Mouse (Mus musculus): Measurements from ENCODE around the gene Mill2.

Gene Mill2

DNA sequence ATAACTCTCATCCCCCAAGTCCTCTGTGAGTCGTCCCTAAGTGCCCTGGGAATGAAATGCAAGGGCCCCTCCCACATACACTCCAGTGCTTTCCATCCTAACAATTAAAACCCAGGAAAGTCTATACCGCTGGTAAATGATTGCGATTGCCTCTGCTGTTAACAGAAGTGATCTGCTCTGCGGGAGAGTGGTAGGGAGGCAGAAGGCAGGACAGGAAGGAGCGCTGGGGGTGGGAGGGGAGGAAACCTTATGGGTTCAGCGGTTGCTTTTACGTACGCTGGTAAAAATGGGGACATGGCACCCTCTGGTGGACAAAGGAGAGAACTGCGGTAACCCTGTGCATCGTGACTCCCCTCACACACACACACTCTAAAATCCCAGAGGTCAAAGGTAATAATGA is 33.5 kb downstream of the Mill2 start:
- peak; percentile 65 for DNase-seq (ENCODE audit: low spot score in 2 of 2)

DNA sequence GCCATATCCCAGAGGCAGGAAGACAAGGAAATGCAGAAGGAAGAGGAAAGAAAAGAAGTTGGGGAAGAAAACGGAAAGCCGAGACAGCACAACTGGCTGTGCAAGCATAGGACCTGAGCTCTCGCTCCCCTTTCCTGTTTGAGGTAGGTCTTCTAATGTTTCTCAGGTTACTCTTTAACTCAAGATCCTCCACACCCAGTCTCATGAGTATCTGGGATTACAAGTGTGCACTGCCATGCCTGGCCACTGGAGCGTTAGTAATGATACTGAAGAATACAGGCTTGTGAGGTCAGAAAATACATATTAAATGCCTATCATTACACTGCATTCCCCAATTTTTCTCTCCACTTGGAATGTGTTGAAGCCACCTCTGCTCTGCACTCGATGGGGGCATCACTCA is 35.6 kb downstream of the Mill2 start:
- DNase-seq (ENCODE audit: low spot score in 2 of 2) = no peak

DNA sequence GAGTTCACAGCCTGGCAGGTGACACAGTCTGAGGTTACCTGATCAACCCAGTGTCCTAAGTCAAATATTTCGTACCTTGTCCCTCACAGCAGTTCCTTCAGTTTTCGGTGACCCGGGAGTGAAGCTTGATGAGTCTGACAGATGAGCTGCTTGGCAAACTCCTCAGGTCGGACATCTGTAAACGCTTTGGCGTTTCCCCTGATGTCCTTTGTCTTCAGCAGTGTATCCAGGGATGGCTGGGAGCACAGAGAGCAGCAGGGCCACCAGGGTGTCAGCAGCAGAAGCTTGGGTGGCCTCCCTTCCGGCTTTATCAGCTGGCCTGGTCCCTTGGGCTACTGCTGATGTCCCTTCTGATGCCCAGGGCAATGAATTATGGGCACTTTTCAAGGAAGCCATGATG is 38.9 kb downstream of the Mill2 start:
- no peak for DNase-seq (ENCODE audit: low spot score in 2 of 2)

DNA sequence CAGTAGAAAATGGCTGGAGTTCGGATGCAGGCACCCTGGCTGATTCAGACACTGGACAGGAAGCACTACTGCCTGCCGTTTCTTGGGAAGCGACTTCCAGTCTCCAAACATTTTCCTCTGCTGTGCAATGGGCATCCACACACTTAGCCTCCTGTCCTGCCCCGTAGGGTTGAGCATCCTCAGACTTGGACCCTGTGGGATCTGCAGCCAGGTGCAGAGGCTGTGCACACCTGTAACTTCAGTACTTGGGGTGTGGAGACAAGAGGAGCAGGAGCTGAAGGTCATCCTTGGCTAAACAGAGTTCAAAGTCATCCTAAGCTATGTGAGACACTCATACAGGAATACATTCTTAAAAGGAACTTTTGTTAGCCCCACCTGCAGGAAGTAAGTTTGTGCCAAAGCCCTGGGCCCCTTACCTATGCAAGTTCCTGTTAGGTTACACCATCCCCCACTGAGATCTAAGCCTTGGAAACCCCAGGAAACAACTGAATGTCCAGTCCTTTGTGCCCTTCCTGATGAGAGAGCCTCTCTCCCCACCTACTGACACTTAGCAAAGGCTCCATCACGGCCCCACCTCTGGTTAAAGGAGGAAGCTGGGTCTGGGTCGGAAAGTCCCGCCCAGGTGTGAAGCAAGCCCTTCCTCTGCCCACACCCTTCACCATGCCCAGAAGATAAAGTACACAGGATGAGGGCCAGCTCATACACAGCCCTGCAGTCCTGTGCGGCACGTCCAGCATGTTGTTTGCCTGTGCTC is 44.4 kb downstream of the Mill2 start:
- DNase-seq (ENCODE audit: low spot score in 2 of 2) = no peak

DNA sequence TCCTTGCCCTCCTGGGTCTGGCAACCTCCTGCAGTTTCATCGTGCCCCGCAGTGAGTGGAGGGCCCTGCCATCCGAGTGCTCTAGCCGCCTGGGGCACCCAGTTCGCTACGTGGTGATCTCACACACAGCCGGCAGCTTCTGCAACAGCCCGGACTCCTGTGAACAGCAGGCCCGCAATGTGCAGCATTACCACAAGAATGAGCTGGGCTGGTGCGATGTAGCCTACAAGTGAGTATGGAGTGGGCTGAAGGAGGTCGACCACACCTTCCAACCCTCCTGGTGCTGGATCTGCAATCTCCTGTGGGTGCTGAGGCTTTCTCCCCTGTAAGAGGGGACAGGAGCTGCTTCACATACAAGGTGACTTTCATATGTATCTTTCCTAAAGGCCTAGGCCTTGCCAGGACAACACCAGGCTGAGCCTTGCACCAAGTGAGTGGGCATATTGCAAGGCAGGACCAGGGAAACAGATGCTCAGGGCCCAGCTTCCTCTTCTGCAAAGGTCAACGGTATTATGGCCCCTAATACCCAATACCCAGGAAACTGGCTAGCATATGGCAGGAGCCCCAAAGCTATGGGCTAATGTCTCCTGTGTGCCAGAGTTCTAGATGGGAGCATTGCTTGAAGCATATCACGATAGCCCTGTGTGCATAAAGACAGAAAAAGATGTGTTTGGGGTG is 45.1 kb downstream of the Mill2 start:
- no peak for DNase-seq (ENCODE audit: low spot score in 2 of 2)

DNA sequence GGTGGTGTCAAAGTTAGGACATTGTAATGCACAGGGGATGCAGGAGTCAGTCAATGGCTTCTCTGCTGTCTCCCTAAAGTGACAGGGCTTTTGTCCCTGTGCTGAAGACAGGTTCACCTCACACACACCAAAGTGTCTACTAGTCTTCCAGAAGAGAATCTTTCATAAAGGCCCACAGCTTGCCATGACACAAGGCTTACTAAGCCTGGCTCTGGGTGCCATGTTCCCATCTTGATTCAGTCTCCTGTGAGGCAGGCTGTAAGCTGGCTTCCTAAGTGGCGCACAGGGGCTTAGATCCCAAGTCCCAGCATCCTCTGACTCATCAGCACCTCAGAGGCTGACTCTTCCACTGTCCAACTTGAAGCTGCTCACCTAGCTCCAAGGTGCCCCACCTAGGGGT is 47.2 kb downstream of the Mill2 start:
- DNase-seq (ENCODE audit: low spot score in 2 of 2) = no peak

DNA sequence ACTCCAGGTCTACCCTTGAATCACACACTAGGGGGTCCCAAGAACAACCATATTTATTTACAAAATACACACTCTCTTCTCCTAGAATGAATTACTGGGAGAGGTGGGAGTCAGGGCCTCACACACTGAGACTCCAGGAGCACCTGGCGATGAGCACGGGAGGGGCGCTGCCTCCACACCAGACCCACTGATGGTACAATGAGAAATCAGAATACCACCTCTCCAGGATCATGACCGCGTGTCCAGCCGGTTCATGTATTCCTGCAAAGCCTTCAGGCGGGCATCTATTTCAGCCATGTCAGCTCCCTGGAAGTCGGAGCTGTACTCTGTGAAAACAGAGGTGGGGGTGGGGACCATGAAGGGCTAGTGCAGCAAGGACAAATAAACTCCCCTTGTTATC is 51.1 kb downstream of the Mill2 start:
- no peak for DNase-seq (ENCODE audit: low spot score in 2 of 2)

DNA sequence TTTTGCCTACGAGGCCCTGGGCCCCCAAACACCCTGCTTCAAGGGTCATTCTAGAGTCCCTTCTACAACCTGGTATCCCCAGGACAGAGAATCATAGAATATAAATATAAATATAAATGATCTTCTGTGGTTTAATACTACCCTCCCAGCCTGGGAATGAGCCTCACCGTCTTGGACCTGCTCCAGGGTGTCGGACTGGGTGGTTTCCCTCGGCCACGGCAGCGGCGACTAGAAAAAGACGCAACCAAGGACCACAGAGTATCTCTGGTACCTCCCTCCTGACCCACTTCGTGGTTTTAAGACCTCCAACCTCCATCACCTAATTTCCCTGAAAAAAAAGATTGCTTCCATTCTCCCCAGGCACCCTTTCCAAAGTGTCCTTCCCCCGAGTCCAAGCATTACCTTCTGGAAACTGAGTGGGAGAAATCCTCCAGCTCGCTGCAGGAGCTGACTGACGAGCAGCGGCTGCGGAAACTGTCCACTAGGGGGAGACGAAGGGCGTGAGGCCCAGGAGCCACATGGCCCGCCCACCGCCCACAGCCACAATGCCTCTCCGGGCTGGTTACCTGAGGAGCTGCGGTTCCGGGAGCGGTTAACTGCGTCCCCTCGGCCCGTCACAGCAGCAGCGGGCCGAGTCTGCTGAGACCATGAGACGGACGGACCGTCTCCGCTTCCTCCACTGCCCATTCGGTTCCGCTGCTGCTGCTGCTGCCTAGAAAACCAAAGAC is 52.3 kb downstream of the Mill2 start:
- peak; percentile 92 for DNase-seq (ENCODE audit: low spot score in 2 of 2)

DNA sequence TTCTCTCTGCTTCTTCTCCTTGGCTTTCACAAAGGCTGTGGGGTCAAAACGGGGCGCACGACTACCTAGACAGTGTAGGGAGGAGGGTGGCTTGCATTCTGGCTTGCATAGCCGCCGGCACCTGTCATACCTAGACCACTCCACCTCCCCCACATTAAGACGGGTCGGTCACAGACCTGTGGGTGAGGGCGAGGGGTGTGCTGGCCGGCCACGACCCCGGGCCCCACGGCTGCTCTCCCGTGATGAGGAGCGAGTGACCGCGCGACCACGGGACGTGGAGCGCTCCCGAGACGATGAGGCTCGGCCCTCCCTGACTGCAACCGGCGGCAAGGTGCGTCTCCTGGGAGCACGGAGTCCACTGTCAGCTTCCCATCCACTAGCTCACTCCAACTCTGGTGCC is 53.2 kb downstream of the Mill2 start:
- DNase-seq (ENCODE audit: low spot score in 2 of 2) = no peak

DNA sequence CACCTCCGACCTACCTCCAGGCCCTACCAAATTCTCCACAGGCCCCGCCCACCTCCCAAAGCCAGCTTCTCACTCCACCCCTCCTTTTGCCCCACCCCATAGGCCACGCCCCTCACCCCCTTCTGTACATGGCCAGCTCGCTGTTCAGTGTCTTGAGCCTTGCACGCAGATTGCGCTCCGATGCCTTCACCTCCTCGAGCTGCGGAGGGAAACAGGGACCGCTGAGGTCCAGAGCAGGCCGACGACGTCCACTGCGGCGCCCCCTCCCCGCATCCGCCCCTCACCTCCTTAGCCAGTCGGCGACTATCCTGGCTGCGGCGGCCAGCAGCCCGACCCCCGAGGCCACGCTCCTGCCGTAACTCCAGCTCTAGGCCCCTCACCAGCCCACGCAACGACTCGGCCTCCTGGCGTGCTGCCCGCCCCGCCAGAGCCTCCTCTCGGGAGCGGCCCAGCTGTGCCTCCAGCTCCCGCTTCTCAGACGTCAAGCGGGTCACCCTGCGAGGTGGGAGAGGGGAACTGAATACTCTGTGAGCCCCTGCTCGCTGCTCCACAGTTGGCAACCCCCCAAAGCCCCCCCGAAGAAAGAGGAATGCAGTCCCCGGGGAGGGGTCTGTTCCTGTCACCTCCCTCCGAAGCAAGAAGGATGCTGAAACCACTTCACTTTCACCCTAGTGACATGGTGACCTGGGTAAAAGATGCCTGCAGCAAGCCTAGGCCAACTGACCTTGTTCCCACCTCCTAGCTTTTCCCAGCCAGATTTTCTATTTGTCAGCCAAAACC is 54.1 kb downstream of the Mill2 start:
- DNase-seq (ENCODE audit: low spot score in 2 of 2) = peak; percentile 26 to 31

DNA sequence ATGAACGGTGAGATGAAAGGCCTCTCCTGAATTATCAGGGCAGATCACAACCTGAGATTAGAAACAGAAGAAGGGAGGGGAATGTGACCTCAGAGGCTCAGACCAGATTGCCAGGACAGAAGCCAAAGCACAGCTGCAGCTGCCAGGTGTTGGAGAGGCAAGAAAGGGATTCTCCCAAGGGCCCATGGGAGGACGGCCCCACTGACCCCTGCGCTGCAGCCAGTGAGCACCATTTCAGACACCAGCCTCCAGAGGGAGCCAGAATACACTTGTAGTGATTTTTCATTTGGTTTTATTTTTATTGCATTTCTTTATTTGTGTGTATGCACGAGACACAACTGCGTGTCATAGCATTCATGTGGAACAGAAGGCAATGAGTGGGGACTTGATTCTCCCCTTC is 56.8 kb downstream of the Mill2 start:
- peak; percentile 39 to 56 for DNase-seq (ENCODE audit: low spot score in 2 of 2)

DNA sequence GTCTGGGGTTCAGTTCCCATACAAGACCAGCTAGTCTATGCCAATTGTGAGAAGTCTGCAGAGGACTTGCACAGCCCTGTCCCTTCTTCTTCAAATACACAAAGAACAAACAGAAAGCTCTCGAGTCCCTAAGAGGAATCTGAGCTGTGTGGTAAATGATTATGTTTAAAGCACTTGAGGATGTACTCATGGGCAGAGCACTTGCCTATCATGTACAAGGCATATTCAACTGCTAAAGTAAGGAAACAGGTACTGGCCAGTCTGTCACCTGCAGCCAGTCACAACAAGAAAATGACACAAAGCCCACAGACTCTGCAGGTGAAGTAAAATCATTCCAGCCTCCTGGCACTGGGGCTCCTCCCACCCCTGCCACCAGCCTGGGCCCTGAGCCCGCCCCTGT is 60.7 kb downstream of the Mill2 start:
- no peak for DNase-seq (ENCODE audit: low spot score in 2 of 2)

DNA sequence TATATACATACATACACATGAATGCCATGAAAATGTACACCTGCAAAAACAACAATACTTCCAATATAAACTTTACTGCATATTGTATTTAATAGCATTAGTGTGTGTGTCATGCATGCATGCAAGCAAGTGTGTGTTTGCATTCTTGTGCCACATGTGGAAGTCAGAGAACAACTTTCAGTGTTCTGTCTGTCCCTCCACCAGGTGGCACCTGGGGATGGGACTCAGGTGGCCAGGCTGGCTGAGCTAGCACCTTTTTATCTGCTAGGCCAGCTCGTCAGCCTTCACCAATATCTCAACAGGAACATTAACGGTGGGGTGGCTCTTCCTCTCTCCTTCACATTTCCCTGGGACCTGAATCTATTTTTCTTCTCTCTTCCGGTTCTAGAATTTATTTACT is 62.7 kb downstream of the Mill2 start:
- no peak for DNase-seq (ENCODE audit: low spot score in 2 of 2)

DNA sequence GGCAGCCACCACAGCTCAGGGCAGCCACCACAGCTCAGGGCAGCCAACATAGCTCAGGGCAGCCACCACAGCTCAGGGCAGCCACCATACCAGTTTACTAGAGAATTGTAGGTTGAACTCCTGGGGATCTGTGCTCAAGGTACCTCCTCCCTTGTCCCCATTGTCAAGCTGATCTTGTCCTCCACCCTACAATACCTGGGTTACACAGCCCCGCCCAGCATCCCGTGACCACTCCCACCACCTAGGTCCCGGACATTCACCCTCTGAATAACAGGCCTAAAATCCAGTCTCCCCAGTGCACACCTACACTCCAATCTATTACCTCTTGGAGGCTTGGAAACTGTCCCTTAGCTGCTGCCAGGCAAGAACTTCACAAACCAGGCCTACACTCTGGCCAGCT is 65.2 kb downstream of the Mill2 start:
- no peak for DNase-seq (ENCODE audit: low spot score in 2 of 2)

DNA sequence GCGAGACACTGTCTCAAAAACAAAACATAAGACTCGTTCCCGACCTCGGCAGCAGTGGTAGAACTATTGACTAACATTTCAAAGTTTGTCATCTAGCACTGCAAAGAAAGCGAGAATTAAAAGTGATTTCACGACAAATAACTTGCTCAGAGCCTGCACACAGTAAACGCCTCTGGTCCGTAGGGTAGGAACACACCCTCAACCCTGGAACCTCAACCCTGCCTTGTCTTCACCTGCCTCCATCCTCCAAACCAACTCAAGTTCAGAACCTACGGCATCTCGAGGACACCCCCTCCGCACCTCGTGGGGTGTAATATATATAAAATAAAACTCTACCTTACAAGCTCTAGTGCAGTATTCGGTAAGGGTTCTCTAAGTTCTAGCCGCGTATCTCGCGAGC is 70.0 kb downstream of the Mill2 start:
- DNase-seq (ENCODE audit: low spot score in 2 of 2) = no peak

DNA sequence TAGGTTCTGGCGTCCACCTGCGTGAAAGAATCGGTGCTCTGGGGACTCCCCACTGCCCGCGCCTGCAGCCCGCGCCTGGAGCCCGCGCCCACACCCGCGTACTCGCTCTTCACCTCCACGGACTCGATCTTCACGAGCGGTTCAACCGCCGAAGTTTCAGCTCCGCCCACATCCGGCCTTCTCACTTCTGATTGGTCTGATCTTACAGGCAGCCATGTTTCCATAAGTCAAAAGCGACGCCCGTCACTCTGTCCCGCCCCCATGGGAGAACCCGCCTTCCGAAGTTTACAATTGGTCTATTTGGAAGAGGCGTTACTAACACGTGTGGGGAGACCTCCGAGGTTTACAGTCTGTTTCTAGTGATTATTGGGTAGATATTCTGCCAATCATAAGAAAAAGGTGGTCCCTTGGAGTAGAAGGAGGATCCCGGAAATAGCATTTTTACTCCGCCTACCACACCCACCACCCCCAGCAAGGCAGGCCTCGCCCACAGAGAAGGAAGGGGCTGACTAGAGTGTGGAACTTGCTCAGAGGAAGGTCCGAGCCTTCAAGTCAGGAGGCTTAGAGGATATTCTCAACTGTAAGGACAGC is 70.6 kb downstream of the Mill2 start, which contains the start of gene Ccdc61:
TSS of gene Ccdc61 (minus strand) at position 175 of the 591 bp plus-strand sequence.
- peak; percentile 97 to 99 for DNase-seq (ENCODE audit: low spot score in 2 of 2)

All from frontal cortex, postnatal 36 days (tissue).